Mouse (Mus musculus): ENCODE data around the gene 1700013F07Rik.

DNA sequence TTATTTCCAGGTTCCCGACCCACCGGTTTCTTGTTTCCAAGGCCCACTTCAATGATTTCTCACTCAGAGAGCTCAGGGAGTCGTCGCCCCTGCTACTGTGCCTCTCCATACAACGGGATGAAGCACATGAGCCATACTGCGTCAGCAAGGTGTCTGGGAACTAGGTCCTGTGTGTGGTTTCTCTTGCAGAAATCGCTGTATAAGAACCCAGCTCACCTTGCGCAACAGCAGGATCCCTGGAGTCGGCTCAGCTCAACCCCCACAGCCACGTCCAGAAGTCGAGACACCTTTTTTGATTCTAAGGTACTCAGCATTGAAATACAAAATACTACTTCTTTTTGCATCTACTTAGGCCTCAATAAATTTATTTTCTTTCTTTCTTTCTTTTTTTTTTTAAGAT is 8.3 kb downstream of the 1700013F07Rik start:
- TF ChIP-seq CTCF (IDR thresholded peaks at IDR 0.05; ENCODE audit: low read depth, low read length): no peak
- no peak for TF ChIP-seq POLR2AphosphoS5 (IDR thresholded peaks at IDR 0.05; ENCODE audit: insufficient replicate concordance, low read depth, low read length)
- no peak for TF ChIP-seq GATA2 (IDR thresholded peaks at IDR 0.05; ENCODE audit: borderline replicate concordance, low read depth, low read length)
- no peak for TF ChIP-seq GATA1 (IDR thresholded peaks at IDR 0.05; ENCODE audit: borderline replicate concordance, low read length)
- no peak for TF ChIP-seq TAL1 (conservative IDR thresholded peaks at IDR 0.05; ENCODE audit: low read depth, low read length)

Data from G1E (cell line).